Mouse (Mus musculus) urinary bladder, postnatal 0 days (tissue): ENCODE measurements around the gene Mesd. TPM values are rescaled to one million over a fixed set of nuclear protein-coding genes. Genes with fewer than 3 reads are reported as not detected.

Experiments
- polyA plus RNA-seq: library from polyadenylated mRNA; unstranded; fragments of >200 nt; fragmentation: Nextera tagmentation; extraction: Ambion mirVana; gene quantifications from 2 replicates; pipeline ENCODE4 v1.2.1, GENCODE M21; 2015

The Mesd gene
- polyA plus RNA-seq = 68.3 and 70.6 TPM in 2 replicates

DNA sequence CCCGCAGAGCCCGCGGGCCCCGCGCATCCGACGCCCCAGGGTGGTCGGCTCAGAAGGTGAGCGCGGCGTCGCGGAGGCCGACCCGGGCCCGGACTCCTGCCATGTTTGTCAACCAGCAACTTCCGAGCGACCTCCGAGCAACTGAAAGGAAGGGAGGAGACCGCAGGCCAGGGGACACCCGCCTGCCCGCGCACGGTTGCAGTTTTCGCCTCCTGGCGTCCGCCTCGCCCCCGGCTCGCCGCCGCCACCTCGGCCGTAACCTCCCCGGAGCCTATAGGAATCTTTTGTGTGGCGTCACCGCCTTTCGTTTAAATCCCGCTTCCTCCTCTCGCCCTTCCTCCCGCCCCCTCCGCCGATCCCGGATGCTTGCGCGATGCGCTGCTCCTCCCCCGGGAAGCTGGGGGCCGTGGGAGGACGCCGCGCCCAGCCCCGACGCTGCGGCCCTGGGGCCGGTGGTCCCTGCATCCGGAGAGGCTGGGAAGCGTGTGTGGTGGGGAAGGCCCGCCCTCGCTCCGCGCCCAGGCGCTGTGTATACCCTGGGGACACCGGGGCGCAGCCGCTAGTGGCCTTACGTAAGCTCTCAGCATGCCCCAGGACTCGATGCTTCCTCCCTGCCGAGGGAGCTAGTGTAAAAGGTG is at the start of gene Mesd, which contains the start of gene Tlnrd1:
Gene Mesd, plus strand, starts transcription at position 446 of the 638 bp plus-strand sequence.
Gene Tlnrd1, minus strand, starts transcription at position 285 of the 638 bp plus-strand sequence.

Other genes starting within 250 kb of the Mesd start
- 3.8 and 4.8 TPM in 2 replicates for gene Il16, start 138.7 kb upstream of the Mesd start, polyA plus RNA-seq
- not detected in 2 replicates for gene Cfap161, start 89.6 kb upstream of the Mesd start, polyA plus RNA-seq
- 6.7 and 7.7 TPM in 2 replicates for gene Tlnrd1, start 161 bp upstream of the Mesd start, polyA plus RNA-seq
- gene Cemip, start 202.0 kb downstream of the Mesd start, polyA plus RNA-seq = 0.78 and 0.97 TPM in 2 replicates